Mouse (Mus musculus): ENCODE measurements around the gene Galns. TPM values are rescaled to one million over a fixed set of nuclear protein-coding genes. Genes with fewer than 3 reads are reported as not detected.

Galns gene
- polyA plus RNA-seq, 1 experiment: 17.6 TPM

- no peak overlapping the region for H3ac ChIP-seq (ENCODE audit: control insufficient read depth, insufficient read length)
- H3K27me3 ChIP-seq (ENCODE audit: control insufficient read depth, insufficient read depth, insufficient read length): peaks cover 20% of the 10 kb centered on the region
- H3K4me2 ChIP-seq (ENCODE audit: low read depth): no peak overlapping the region
- no peaks in the 10 kb centered on the region for H3K79me2 ChIP-seq (ENCODE audit: control insufficient read depth, insufficient read depth)
- TF ChIP-seq USF1 (IDR thresholded peaks at IDR 0.05; ENCODE audit: low read depth) (peak; percentile 21), REST (IDR thresholded peaks at IDR 0.05; ENCODE audit: insufficient read depth, insufficient read length) (no peak)
- no peaks in the 10 kb centered on the region for H3K36me3 ChIP-seq (ENCODE audit: control insufficient read depth, insufficient read depth)
- H3K4me3 ChIP-seq: no peak overlapping the region
These were observed 12.8 kb upstream of the Galns start for GRCm38 (mm10) chr8:122623844-122624642.

- Histone ChIP-seq H3K27me3 (ENCODE audit: control insufficient read depth, insufficient read depth, insufficient read length) (peaks cover 18% of the 10 kb centered on the region), H3ac (ENCODE audit: control insufficient read depth, insufficient read length) (no peak within 1 kb of the TSS), H3K4me2 (ENCODE audit: low read depth) (no peak within 1 kb of the TSS), H3K4me3 (no peak within 1 kb of the TSS), H3K36me3 (ENCODE audit: control insufficient read depth, insufficient read depth) (no peaks in the 10 kb centered on the region), H3K79me2 (ENCODE audit: control insufficient read depth, insufficient read depth) (no peaks in the 10 kb centered on the region)
- no peak for TF ChIP-seq CEBPB (IDR thresholded peaks at IDR 0.05; ENCODE audit: insufficient read depth, poor library complexity, severe bottlenecking)
- peak in 1 of 3 experiments; percentile 9 for TF ChIP-seq MYOG (IDR thresholded peaks at IDR 0.05; ENCODE audit: control insufficient read depth in 1 of 3, insufficient read depth in 1 of 3, insufficient read length in 2 of 3, low read depth in 2 of 3)
These were observed 11.5 kb upstream of the Galns start, which contains the start of gene Pabpn1l for GRCm38 (mm10) chr8:122622727-122623126. Gene Pabpn1l, minus strand, starts transcription at chr8:122622739.

- Histone ChIP-seq H3ac (ENCODE audit: control insufficient read depth, insufficient read length) (no peak overlapping the region), H3K79me2 (ENCODE audit: control insufficient read depth, insufficient read depth) (no peaks in the 10 kb centered on the region), H3K27me3 (ENCODE audit: control insufficient read depth, insufficient read depth, insufficient read length) (peaks cover 18% of the 10 kb centered on the region), H3K4me2 (ENCODE audit: low read depth) (no peak overlapping the region), H3K4me3 (no peak overlapping the region), H3K36me3 (ENCODE audit: control insufficient read depth, insufficient read depth) (no peaks in the 10 kb centered on the region)
- TF ChIP-seq MYOD1 (IDR thresholded peaks at IDR 0.05; ENCODE audit: control insufficient read depth in 1 of 3, insufficient read length in 2 of 3, low read depth in 2 of 3) (no peak), TCF12 (IDR thresholded peaks at IDR 0.05; ENCODE audit: insufficient read depth, poor library complexity, severe bottlenecking) (no peak), USF1 (IDR thresholded peaks at IDR 0.05; ENCODE audit: low read depth) (no peak), REST (IDR thresholded peaks at IDR 0.05; ENCODE audit: insufficient read depth, insufficient read length) (no peak), POLR2AphosphoS2 (IDR thresholded peaks at IDR 0.05; ENCODE audit: insufficient read length, low read depth) (no peak), MAX (IDR thresholded peaks at IDR 0.05; ENCODE audit: low read depth) (no peak), TCF3 (IDR thresholded peaks at IDR 0.05; ENCODE audit: insufficient read length, low read depth) (no peak), SRF (IDR thresholded peaks at IDR 0.05; ENCODE audit: control insufficient read depth, insufficient read length, low read depth) (no peak), CEBPB (IDR thresholded peaks at IDR 0.05; ENCODE audit: insufficient read depth, poor library complexity, severe bottlenecking) (no peak), MYOG (IDR thresholded peaks at IDR 0.05; ENCODE audit: control insufficient read depth in 1 of 3, insufficient read depth in 1 of 3, insufficient read length in 2 of 3, low read depth in 2 of 3) (no peak)
These were observed 9.2 kb upstream of the Galns start for GRCm38 (mm10) chr8:122620446-122620845.

GRCm38 (mm10) chr8:122618660-122619378 is 7.6 kb upstream of the Galns start:
- no peaks in the 10 kb centered on the region for H3K36me3 ChIP-seq (ENCODE audit: control insufficient read depth, insufficient read depth)
- no peak overlapping the region for H3K4me2 ChIP-seq (ENCODE audit: low read depth)
- H3K79me2 ChIP-seq (ENCODE audit: control insufficient read depth, insufficient read depth): no peaks in the 10 kb centered on the region
- peaks cover 13% of the 10 kb centered on the region for H3K27me3 ChIP-seq (ENCODE audit: control insufficient read depth, insufficient read depth, insufficient read length)
- no peak overlapping the region for H3ac ChIP-seq (ENCODE audit: control insufficient read depth, insufficient read length)
- TF ChIP-seq MAX (IDR thresholded peaks at IDR 0.05; ENCODE audit: low read depth): no peak
- no peak for TF ChIP-seq SRF (IDR thresholded peaks at IDR 0.05; ENCODE audit: control insufficient read depth, insufficient read length, low read depth)
- no peak for TF ChIP-seq E2F4 (IDR thresholded peaks at IDR 0.05; ENCODE audit: insufficient read depth)
- no peak for TF ChIP-seq TCF12 (IDR thresholded peaks at IDR 0.05; ENCODE audit: insufficient read depth, poor library complexity, severe bottlenecking)
- no peak for TF ChIP-seq POLR2A (IDR thresholded peaks at IDR 0.05; ENCODE audit: insufficient read length, low read depth)
- no peak for TF ChIP-seq MYOG (IDR thresholded peaks at IDR 0.05; ENCODE audit: control insufficient read depth in 1 of 3, insufficient read depth in 1 of 3, insufficient read length in 2 of 3, low read depth in 2 of 3)
- no peak for TF ChIP-seq TCF3 (IDR thresholded peaks at IDR 0.05; ENCODE audit: insufficient read length, low read depth)
- TF ChIP-seq POLR2AphosphoS2 (IDR thresholded peaks at IDR 0.05; ENCODE audit: insufficient read length, low read depth): no peak
- no peak for TF ChIP-seq MYOD1 (IDR thresholded peaks at IDR 0.05; ENCODE audit: control insufficient read depth in 1 of 3, insufficient read length in 2 of 3, low read depth in 2 of 3)
- no peak for TF ChIP-seq REST (IDR thresholded peaks at IDR 0.05; ENCODE audit: insufficient read depth, insufficient read length)
- TF ChIP-seq CEBPB (IDR thresholded peaks at IDR 0.05; ENCODE audit: insufficient read depth, poor library complexity, severe bottlenecking): no peak
- no peak for TF ChIP-seq USF1 (IDR thresholded peaks at IDR 0.05; ENCODE audit: low read depth)
- no peak overlapping the region for H3K4me3 ChIP-seq

- Histone ChIP-seq H3ac (ENCODE audit: control insufficient read depth, insufficient read length) (no peak overlapping the region), H3K79me2 (ENCODE audit: control insufficient read depth, insufficient read depth) (no peaks in the 10 kb centered on the region), H3K27me3 (ENCODE audit: control insufficient read depth, insufficient read depth, insufficient read length) (peaks cover 13% of the 10 kb centered on the region), H3K36me3 (ENCODE audit: control insufficient read depth, insufficient read depth) (no peaks in the 10 kb centered on the region), H3K4me3 (no peak overlapping the region), H3K4me2 (ENCODE audit: low read depth) (no peak overlapping the region)
- peak in 2 of 3 experiments; percentile 45 to 48 for TF ChIP-seq MYOD1 (IDR thresholded peaks at IDR 0.05; ENCODE audit: control insufficient read depth in 1 of 3, insufficient read length in 2 of 3, low read depth in 2 of 3)
- TF ChIP-seq POLR2AphosphoS2 (IDR thresholded peaks at IDR 0.05; ENCODE audit: insufficient read length, low read depth): no peak
- TF ChIP-seq MYOG (IDR thresholded peaks at IDR 0.05; ENCODE audit: control insufficient read depth in 1 of 3, insufficient read depth in 1 of 3, insufficient read length in 2 of 3, low read depth in 2 of 3): peak in 2 of 3 experiments; percentile 37 to 75
These were observed 6.8 kb upstream of the Galns start for GRCm38 (mm10) chr8:122617947-122618546.

Measured in myocyte (in vitro differentiated cells).